Mouse (Mus musculus) gastrocnemius, adult 2 months (tissue): ENCODE measurements around the gene Tnip1. TPM values are rescaled to one million over a fixed set of nuclear protein-coding genes. Genes with fewer than 3 reads are reported as not detected.

Experiments used
- DNase-seq: peaks from one replicate; pipeline ENCODE4 v3.0.0; 2022
- H3K27ac ChIP-seq: fragments of 200-600 bp; 2 replicates; pipeline ENCODE4 v1.8.1; 2022; ENCODE audit warnings: mild to moderate bottlenecking
- H3K4me3 ChIP-seq: fragments of 200-600 bp; 2 replicates; pipeline ENCODE4 v1.8.1; 2022; ENCODE audit warnings: mild to moderate bottlenecking, moderate library complexity
- CTCF ChIP-seq: fragments of 200-600 bp; IDR thresholded peaks from 2 replicates; pipeline ENCODE4 v1.8.1; 2022; ENCODE audit warnings: antibody characterized with exemption, mild to moderate bottlenecking, moderate library complexity
- intact Hi-C: fragments of 180-260 bp; cut with DNase I; formaldehyde crosslinking; loops from one replicate; pipeline ENCODE4 v1.15.1; 2025
- total RNA-seq, 2 experiments: library from RNA; stranded (reverse); gene quantifications; 2 replicates each; pipeline ENCODE4 v1.2.3; 2021

Gene Tnip1
- total RNA-seq, 2 experiments from 2014 or later = 29.8 to 31.7 TPM

- no peak overlapping the region for H3K4me3 ChIP-seq
- TF ChIP-seq CTCF = no peak
- no peak overlapping the region for H3K27ac ChIP-seq
- intact Hi-C loops = no loop called here
- no peak for DNase-seq
Observed at GRCm38 (mm10) chr11:54911671-54912502, 50.8 kb downstream of the Tnip1 start.

DNA sequence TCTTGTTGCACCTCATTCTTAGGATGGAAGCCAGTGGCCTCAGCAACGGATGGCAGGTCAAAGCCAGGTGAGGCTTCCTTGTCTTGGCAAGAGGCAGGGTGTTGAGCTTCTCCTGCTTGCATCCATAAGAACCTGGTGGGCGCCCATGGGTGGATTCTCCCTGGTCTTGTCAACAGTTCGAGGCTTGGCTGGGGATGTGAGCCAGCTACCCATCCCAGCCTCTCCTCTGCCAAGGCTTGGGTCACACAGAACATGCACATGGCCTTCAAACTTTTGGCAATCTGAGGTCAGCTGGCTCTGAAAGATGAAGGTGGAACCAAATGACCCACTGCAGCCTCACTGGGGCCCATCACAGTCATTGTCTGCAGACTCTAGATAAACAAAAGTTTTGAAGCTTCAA, 51.5 kb downstream of the Tnip1 start:
- intact Hi-C loops = no loop called here

GRCm38 (mm10) chr11:54910081-54910665, 52.5 kb downstream of the Tnip1 start:
- no peak for TF ChIP-seq CTCF
- no peak for DNase-seq
- no peak overlapping the region for H3K4me3 ChIP-seq
- H3K27ac ChIP-seq = no peak overlapping the region
- intact Hi-C loops = no loop called here

More for the DNA sequence above, 51.5 kb downstream of the Tnip1 start:
- Histone ChIP-seq H3K4me3 (no peak overlapping the region), H3K27ac (no peak overlapping the region)
- no peak for TF ChIP-seq CTCF
- no peak for DNase-seq

DNA sequence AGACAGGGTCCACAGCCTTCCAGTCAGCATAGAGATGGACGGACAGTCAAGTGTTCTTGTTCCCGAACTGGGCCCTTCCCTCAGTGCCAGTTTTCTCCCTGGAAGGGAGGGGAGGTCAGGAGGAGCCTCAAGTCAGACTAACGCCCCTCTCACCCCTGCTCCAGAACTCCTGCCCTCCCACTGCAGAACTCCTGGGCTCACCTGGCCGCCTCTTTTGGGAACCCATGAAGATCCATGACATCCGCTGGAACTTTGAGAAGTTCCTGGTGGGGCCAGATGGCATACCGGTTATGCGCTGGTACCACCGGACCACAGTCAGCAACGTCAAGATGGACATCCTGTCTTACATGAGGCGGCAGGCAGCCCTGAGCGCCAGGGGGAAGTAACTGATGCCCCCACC, 53.4 kb downstream of the Tnip1 start:
- no peak overlapping the region for H3K27ac ChIP-seq
- no peak for TF ChIP-seq CTCF
- H3K4me3 ChIP-seq = no peak overlapping the region
- DNase-seq = no peak
- intact Hi-C loops = no loop called here

GRCm38 (mm10) chr11:54907259-54907658, 55.5 kb downstream of the Tnip1 start:
- intact Hi-C loops = no loop called here
- no peak overlapping the region for H3K4me3 ChIP-seq

GRCm38 (mm10) chr11:54906466-54906865, 56.3 kb downstream of the Tnip1 start:
- H3K27ac ChIP-seq = peak overlapping the region; percentile 84
- peak overlapping the region; percentile 78 for H3K4me3 ChIP-seq
- no peak for DNase-seq
- intact Hi-C loops = no loop called here
- no peak for TF ChIP-seq CTCF

More at GRCm38 (mm10) chr11:54907259-54907658, 55.5 kb downstream of the Tnip1 start:
- TF ChIP-seq CTCF = no peak
- no peak overlapping the region; the same call in 1 of the 2 replicates for H3K27ac ChIP-seq
- no peak for DNase-seq

- no peak for TF ChIP-seq CTCF
- DNase-seq = peak; percentile 64
- intact Hi-C loops = no loop called here
- Histone ChIP-seq H3K27ac (peak overlapping the region; percentile 84), H3K4me3 (peak overlapping the region; percentile 78)
Observed at GRCm38 (mm10) chr11:54905931-54906330, 56.8 kb downstream of the Tnip1 start.

DNA sequence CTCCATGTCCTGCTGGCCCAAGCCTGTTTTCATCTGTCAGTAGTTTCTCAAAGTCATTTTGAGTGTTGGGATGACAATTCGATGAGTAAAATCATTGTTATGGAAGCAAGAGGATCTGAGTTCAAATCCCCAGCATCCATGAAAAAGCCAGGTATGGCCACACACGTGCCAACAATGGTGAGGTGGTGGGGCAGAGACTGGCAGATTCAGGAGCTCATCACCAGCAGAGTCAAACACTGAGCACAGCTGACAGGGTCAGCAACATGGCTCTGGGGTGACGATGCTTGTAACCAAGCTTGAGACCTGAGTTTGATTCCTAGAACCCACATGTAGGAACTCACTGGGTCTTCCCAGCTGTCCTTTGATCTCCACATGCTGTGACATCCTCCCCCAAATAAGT, 57.6 kb downstream of the Tnip1 start:
- H3K27ac ChIP-seq = peak overlapping the region; percentile 84
- TF ChIP-seq CTCF = no peak
- intact Hi-C loops = no loop called here
- peak overlapping the region; percentile 78 for H3K4me3 ChIP-seq
- no peak for DNase-seq

- Histone ChIP-seq H3K27ac (peak overlapping the region; percentile 84), H3K4me3 (peak overlapping the region; percentile 78)
- peak; percentile 44 for DNase-seq
- no peak for TF ChIP-seq CTCF
- intact Hi-C loops = no loop called here
Observed at GRCm38 (mm10) chr11:54903940-54904706, 58.6 kb downstream of the Tnip1 start.

DNA sequence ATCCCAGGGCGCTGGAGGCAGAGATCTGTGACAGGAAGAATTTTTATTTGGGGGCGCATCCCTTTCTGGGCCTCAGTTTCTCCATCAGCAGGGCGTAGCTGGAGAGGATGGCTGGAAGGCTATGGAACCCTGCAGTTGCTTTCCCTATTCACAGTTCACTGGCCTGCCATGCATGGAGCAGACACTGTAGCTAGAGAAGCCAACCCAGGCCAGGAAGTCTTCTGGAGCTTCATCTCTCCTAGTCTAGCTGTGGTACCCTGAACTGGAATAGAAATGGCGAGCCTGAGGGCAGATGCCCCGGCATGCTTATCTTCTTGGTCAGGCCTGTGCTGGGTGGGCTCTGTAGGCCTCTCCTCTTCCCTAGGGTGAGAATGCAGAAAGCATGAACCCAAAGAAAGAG, 59.4 kb downstream of the Tnip1 start:
- H3K27ac ChIP-seq = peak overlapping the region; percentile 84
- peak overlapping the region; percentile 78 for H3K4me3 ChIP-seq
- no peak for DNase-seq
- TF ChIP-seq CTCF = no peak
- intact Hi-C loops = no loop called here

GRCm38 (mm10) chr11:54902333-54903323, 60.1 kb downstream of the Tnip1 start, which contains the start of gene Gpx3:
Gpx3 (plus strand) TSS chr11:54902453.
- Histone ChIP-seq H3K27ac (peak within 1 kb of the TSS; percentile 84), H3K4me3 (peak within 1 kb of the TSS; percentile 78)
- peak; percentile 89 for DNase-seq
- no peak for TF ChIP-seq CTCF
- intact Hi-C loops = no loop called here

DNA sequence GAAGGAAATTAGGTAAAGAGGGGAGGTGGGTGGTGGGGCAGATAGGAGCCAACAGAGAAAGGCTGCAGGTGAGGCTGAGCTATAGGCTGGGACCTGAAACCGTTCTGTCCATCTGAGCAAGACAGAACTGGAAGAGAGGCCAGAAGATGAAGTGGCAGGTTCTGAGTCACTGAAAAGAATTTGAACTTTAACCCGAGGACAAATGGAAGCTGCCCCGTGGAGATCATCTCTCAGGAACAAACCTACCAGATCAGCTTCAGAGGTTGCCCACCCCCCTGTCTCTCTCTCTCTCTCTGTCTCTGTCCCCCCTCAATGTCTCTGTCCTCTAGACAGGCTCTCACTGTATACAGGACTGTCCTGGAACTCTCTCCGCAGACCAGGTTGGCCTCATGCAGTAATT, 63.1 kb downstream of the Tnip1 start:
- no peak for DNase-seq
- intact Hi-C loops = no loop called here
- H3K27ac ChIP-seq = no peak overlapping the region
- no peak overlapping the region for H3K4me3 ChIP-seq
- no peak for TF ChIP-seq CTCF
